Mouse (Mus musculus) limb, embryonic 12.5 days (tissue): ENCODE data around the gene Bpifb9a. TPM values are rescaled to one million over a fixed set of nuclear protein-coding genes. Genes with fewer than 3 reads are reported as not detected.
A peak's percentile ranks its signal among the peaks of the same experiment; 100 is the strongest.
"Not testable (repeated sequence)": the region's sequence is repeated elsewhere in the genome, so short reads cannot be mapped to it uniquely, and the experiment has no call there.

Experiments used
- ATAC-seq: fragments of 200-750 bp; cut with Nextera tagmentation; 2 replicates; pipeline ENCODE4 v1.8.0; 2017; ENCODE audit warnings: low read depth, moderate TSS enrichment; ENCODE audit not compliant: insufficient number of reproducible peaks, insufficient read depth, low FRiP score, low TSS enrichment
- H3K27ac ChIP-seq: fragments of 300-500 bp; sonication (generic); 2 replicates; pipeline ENCODE4 v1.5.1; 2016; ENCODE audit warnings: mild to moderate bottlenecking, moderate library complexity
- H3K27me3 ChIP-seq: fragments of 300-500 bp; sonication (generic); 2 replicates; pipeline ENCODE4 v1.6.1; 2016; ENCODE audit warnings: mild to moderate bottlenecking, moderate library complexity
- H3K36me3 ChIP-seq: fragments of 300-500 bp; sonication (generic); 2 replicates; pipeline ENCODE4 v1.6.1; 2016; ENCODE audit warnings: mild to moderate bottlenecking, moderate library complexity
- H3K4me1 ChIP-seq: fragments of 300-500 bp; sonication (generic); replicated peaks from 2 replicates; pipeline ENCODE4 v1.6.1; 2016
- H3K4me2 ChIP-seq: fragments of 300-500 bp; sonication (generic); 2 replicates; pipeline ENCODE4 v1.6.1; 2016; ENCODE audit warnings: mild to moderate bottlenecking, moderate library complexity
- H3K4me3 ChIP-seq: fragments of 300-500 bp; sonication (generic); replicated peaks from 2 replicates; pipeline ENCODE4 v1.5.1; 2016; ENCODE audit warnings: mild to moderate bottlenecking
- H3K9ac ChIP-seq: fragments of 300-500 bp; sonication (generic); replicated peaks from 2 replicates; pipeline ENCODE4 v1.6.1; 2016; ENCODE audit warnings: mild to moderate bottlenecking, moderate library complexity
- H3K9me3 ChIP-seq: fragments of 300-500 bp; sonication (generic); 2 replicates; pipeline ENCODE4 v1.6.1; 2016; ENCODE audit warnings: mild to moderate bottlenecking, moderate library complexity
- WGBS: fragments of 180-500 bp; shearing (Covaris S2); methylation state at CpG from one replicate; pipeline ENCODE4 v1.1.7; 2016; 5-methylcytosine and 5-hydroxymethylcytosine counted together
- polyA plus RNA-seq: library from polyadenylated mRNA; unstranded; fragments of >200 nt; fragmentation: Nextera tagmentation; extraction: Ambion mirVana; gene quantifications from 2 replicates; pipeline ENCODE4 v1.2.1, GENCODE M21; 2016

The Bpifb9a gene
- not detected in 2 replicates for polyA plus RNA-seq

GRCm38 (mm10) chr2:154257554-154257953 lies at the start of gene Bpifb9a:
Bpifb9a (plus strand) TSS chr2:154257854.
- 84% methylated on average over 5 of the region's 5 CpGs for WGBS
- H3K4me3 ChIP-seq, H3K27me3 ChIP-seq, ATAC-seq, H3K36me3 ChIP-seq, H3K4me2 ChIP-seq, H3K9me3 ChIP-seq, H3K27ac ChIP-seq, H3K9ac ChIP-seq, H3K4me1 ChIP-seq: not testable (repeated sequence)

- no peak overlapping the region for H3K27ac ChIP-seq
- no peaks in the 10 kb centered on the region for H3K4me1 ChIP-seq
- no peak for ATAC-seq
- H3K27me3 ChIP-seq = no peaks in the 10 kb centered on the region
- no peaks in the 10 kb centered on the region for H3K36me3 ChIP-seq
- no peak overlapping the region for H3K4me2 ChIP-seq
- WGBS = 24% methylated on average over 3 of the region's 3 CpGs
- H3K9me3 ChIP-seq = no peaks in the 10 kb centered on the region
- H3K4me3 ChIP-seq = no peak overlapping the region
- no peak overlapping the region for H3K9ac ChIP-seq
These were observed 48.5 kb upstream of the Bpifb9a start for GRCm38 (mm10) chr2:154209112-154209511.

- WGBS = 55% methylated on average over 1 of the region's 1 CpGs
- Histone ChIP-seq H3K4me3 (no peak overlapping the region), H3K4me1 (no peaks in the 10 kb centered on the region), H3K27ac (no peak overlapping the region), H3K27me3 (no peaks in the 10 kb centered on the region), H3K9ac (no peak overlapping the region), H3K9me3 (no peaks in the 10 kb centered on the region), H3K36me3 (no peaks in the 10 kb centered on the region), H3K4me2 (no peak overlapping the region)
- ATAC-seq = no peak
These were observed 46.5 kb upstream of the Bpifb9a start for GRCm38 (mm10) chr2:154211121-154211520.

- H3K27ac ChIP-seq = no peak overlapping the region
- ATAC-seq = no peak
- no peak overlapping the region for H3K4me3 ChIP-seq
- 86% methylated on average over 4 of the region's 4 CpGs for WGBS
- H3K36me3 ChIP-seq = no peaks in the 10 kb centered on the region
- no peaks in the 10 kb centered on the region for H3K9me3 ChIP-seq
- no peak overlapping the region for H3K9ac ChIP-seq
- no peaks in the 10 kb centered on the region for H3K4me1 ChIP-seq
- no peaks in the 10 kb centered on the region for H3K27me3 ChIP-seq
- no peak overlapping the region for H3K4me2 ChIP-seq
These were observed 45.8 kb upstream of the Bpifb9a start for GRCm38 (mm10) chr2:154211881-154212280.

- H3K4me2 ChIP-seq = no peak overlapping the region
These were observed 42.5 kb upstream of the Bpifb9a start for GRCm38 (mm10) chr2:154215191-154215590.

GRCm38 (mm10) chr2:154219950-154220349 lies 37.7 kb upstream of the Bpifb9a start:
- no peak for ATAC-seq
- Histone ChIP-seq H3K4me1 (peaks cover 18% of the 10 kb centered on the region), H3K36me3 (no peaks in the 10 kb centered on the region), H3K4me2 (no peak overlapping the region), H3K4me3 (no peak overlapping the region), H3K27me3 (no peaks in the 10 kb centered on the region), H3K9ac (no peak overlapping the region), H3K27ac (no peak overlapping the region), H3K9me3 (no peaks in the 10 kb centered on the region)
- 73% methylated on average over 5 of the region's 5 CpGs for WGBS

More at GRCm38 (mm10) chr2:154215191-154215590, 42.5 kb upstream of the Bpifb9a start:
- Histone ChIP-seq H3K27ac (no peak overlapping the region), H3K4me3 (no peak overlapping the region), H3K9me3 (no peaks in the 10 kb centered on the region), H3K36me3 (no peaks in the 10 kb centered on the region), H3K4me1 (no peaks in the 10 kb centered on the region), H3K27me3 (no peaks in the 10 kb centered on the region), H3K9ac (no peak overlapping the region)
- 16% methylated on average over 5 of the region's 5 CpGs for WGBS
- no peak for ATAC-seq

DNA sequence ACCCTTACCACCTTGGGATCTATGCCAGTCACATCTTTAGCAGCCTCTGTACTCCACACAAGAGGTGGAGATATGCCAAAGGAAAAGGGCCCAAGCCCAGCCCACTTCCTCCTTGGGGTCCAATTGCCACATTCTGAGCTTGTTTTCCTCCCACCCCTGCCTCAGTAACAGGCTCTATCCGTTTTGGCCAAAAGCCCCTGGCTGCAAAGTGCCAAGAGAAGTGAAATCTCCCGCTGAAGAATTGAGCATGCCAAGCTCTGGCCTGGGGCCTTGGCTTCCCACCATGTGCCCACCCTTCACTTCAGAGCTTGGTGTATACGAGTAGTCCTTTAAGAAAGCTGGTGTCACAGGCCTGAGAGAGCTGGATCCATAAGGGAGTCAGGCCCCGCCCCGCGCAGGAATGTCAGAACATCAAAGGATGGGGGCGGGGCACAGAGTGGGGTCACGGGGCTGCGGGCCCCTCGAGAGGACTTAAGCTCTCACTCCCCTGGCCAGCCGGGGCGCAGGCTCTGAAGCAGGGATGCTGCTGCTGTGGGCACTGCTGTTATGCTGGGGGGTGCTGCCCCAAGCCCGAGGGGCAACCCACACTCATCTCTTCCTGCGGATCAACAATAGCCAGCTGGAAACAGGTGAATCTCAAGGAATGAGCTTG lies 34.3 kb upstream of the Bpifb9a start, which contains the start of gene Bpifb5:
Gene Bpifb5, plus strand, starts transcription at position 478 of the 652 bp plus-strand sequence.
- Histone ChIP-seq H3K27me3 (no peaks in the 10 kb centered on the region), H3K4me3 (no peak within 1 kb of the TSS), H3K27ac (no peak within 1 kb of the TSS), H3K36me3 (no peaks in the 10 kb centered on the region), H3K9me3 (no peaks in the 10 kb centered on the region), H3K4me2 (peak within 1 kb of the TSS; percentile 36), H3K9ac (no peak within 1 kb of the TSS), H3K4me1 (peaks cover 28% of the 10 kb centered on the region)
- WGBS = 5% methylated on average over 14 of the region's 14 CpGs
- ATAC-seq = no peak

DNA sequence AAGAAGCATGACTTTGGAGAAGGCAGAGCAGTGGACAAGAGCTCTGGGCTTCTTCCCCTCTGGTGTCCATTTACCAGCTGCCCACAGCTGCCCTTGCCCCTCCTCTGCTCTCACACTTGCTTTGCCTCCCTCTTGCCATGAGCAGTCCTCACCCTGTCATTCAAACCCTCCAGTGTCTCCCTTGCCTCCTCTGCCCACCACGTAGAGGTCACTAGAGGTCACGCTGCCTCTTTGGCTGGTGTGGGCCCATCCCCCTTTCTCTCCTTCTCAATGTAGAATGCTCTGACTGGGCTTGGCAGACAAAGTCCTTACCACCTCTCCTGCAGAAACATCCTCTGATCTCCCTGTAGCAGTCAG lies 33.8 kb upstream of the Bpifb9a start:
- no peak overlapping the region for H3K27ac ChIP-seq
- H3K9ac ChIP-seq = no peak overlapping the region
- no peaks in the 10 kb centered on the region for H3K9me3 ChIP-seq
- H3K27me3 ChIP-seq = no peaks in the 10 kb centered on the region
- no peak for ATAC-seq
- H3K4me1 ChIP-seq = peaks cover 28% of the 10 kb centered on the region
- WGBS = 9% methylated on average over 2 of the region's 2 CpGs
- no peaks in the 10 kb centered on the region for H3K36me3 ChIP-seq
- peak overlapping the region; percentile 36; the same call in 1 of the 2 replicates for H3K4me2 ChIP-seq
- H3K4me3 ChIP-seq = no peak overlapping the region

- Histone ChIP-seq H3K27me3 (no peaks in the 10 kb centered on the region), H3K4me1 (peaks cover 28% of the 10 kb centered on the region), H3K27ac (no peak overlapping the region), H3K9ac (no peak overlapping the region), H3K36me3 (no peaks in the 10 kb centered on the region), H3K4me2 (no peak overlapping the region), H3K9me3 (no peaks in the 10 kb centered on the region), H3K4me3 (no peak overlapping the region)
- WGBS = 63% methylated on average over 4 of the region's 4 CpGs
- ATAC-seq = no peak
These were observed 30.7 kb upstream of the Bpifb9a start for GRCm38 (mm10) chr2:154226991-154227390.

- no peaks in the 10 kb centered on the region for H3K36me3 ChIP-seq
- H3K4me2 ChIP-seq = no peak overlapping the region
- H3K4me3 ChIP-seq = no peak overlapping the region
- no peaks in the 10 kb centered on the region for H3K9me3 ChIP-seq
- H3K27ac ChIP-seq = no peak overlapping the region
- H3K9ac ChIP-seq = no peak overlapping the region
- WGBS = 74% methylated on average over 5 of the region's 5 CpGs
- no peak for ATAC-seq
- peaks cover 24% of the 10 kb centered on the region for H3K4me1 ChIP-seq
- no peaks in the 10 kb centered on the region for H3K27me3 ChIP-seq
These were observed 29.8 kb upstream of the Bpifb9a start for GRCm38 (mm10) chr2:154227830-154228229.

- WGBS = 92% methylated on average over 6 of the region's 6 CpGs
- Histone ChIP-seq H3K36me3 (no peaks in the 10 kb centered on the region), H3K9ac (no peak overlapping the region), H3K4me1 (no peaks in the 10 kb centered on the region), H3K27me3 (no peaks in the 10 kb centered on the region), H3K27ac (no peak overlapping the region), H3K4me2 (no peak overlapping the region), H3K9me3 (no peaks in the 10 kb centered on the region), H3K4me3 (no peak overlapping the region)
- ATAC-seq = no peak
These were observed 24.2 kb upstream of the Bpifb9a start for GRCm38 (mm10) chr2:154233426-154233825.

- H3K27ac ChIP-seq = no peak overlapping the region
- no peaks in the 10 kb centered on the region for H3K36me3 ChIP-seq
- WGBS = 86% methylated on average over 6 of the region's 6 CpGs
- ATAC-seq = no peak
- H3K4me2 ChIP-seq = no peak overlapping the region
- no peaks in the 10 kb centered on the region for H3K9me3 ChIP-seq
- no peak overlapping the region for H3K9ac ChIP-seq
- no peak overlapping the region for H3K4me3 ChIP-seq
- no peaks in the 10 kb centered on the region for H3K27me3 ChIP-seq
- H3K4me1 ChIP-seq = no peaks in the 10 kb centered on the region
These were observed 16.9 kb upstream of the Bpifb9a start for GRCm38 (mm10) chr2:154240771-154241170.
